Mouse (Mus musculus): ENCODE measurements around the gene Obscn.
"Not testable (repeated sequence)": the region's sequence is repeated elsewhere in the genome, so short reads cannot be mapped to it uniquely, and the experiment has no call there.

- TF ChIP-seq CTCF (IDR thresholded peaks at IDR 0.05; ENCODE audit: borderline replicate concordance, insufficient read depth, low read depth, low read length); POLR2A (IDR thresholded peaks at IDR 0.05; ENCODE audit: borderline replicate concordance, insufficient read depth, low read length): not testable (repeated sequence)
Observed at GRCm38 (mm10) chr11:58954170-58954419, 182.1 kb downstream of the Obscn start.
